Mouse (Mus musculus) adrenal gland, adult (tissue): Measurements from ENCODE around the gene Mpv17l.
"Not testable (repeated sequence)": the region's sequence is repeated elsewhere in the genome, so short reads cannot be mapped to it uniquely, and the experiment has no call there.

ENCODE experiments used
- DNase-seq, 2 experiments: peaks; one replicate each; pipeline ENCODE4 v3.0.0; 2022 to 2023; ENCODE audit warnings: low spot score in 1 of 2; ENCODE audit not compliant: inconsistent age in 2 of 2

Gene Mpv17l

GRCm38 (mm10) chr16:13927456-13928075 lies 24.6 kb downstream of the Mpv17l start:
- no peak for DNase-seq

- DNase-seq = peak; percentile 76 to 87
Measured at GRCm38 (mm10) chr16:13940139-13940846, 37.3 kb downstream of the Mpv17l start.

- DNase-seq = no peak
Measured at GRCm38 (mm10) chr16:13940847-13941395, 38.0 kb downstream of the Mpv17l start.

GRCm38 (mm10) chr16:13944178-13944577 lies 41.2 kb downstream of the Mpv17l start:
- DNase-seq = no peak

- DNase-seq = no peak
Measured at GRCm38 (mm10) chr16:13944752-13945151, 41.8 kb downstream of the Mpv17l start.

- no peak for DNase-seq
Measured at GRCm38 (mm10) chr16:13945153-13945552, 42.2 kb downstream of the Mpv17l start.

- no peak for DNase-seq
Measured at GRCm38 (mm10) chr16:13946306-13946705, 43.3 kb downstream of the Mpv17l start.

GRCm38 (mm10) chr16:13951245-13951644 lies 48.3 kb downstream of the Mpv17l start:
- no peak for DNase-seq

GRCm38 (mm10) chr16:13962053-13962452 lies 59.1 kb downstream of the Mpv17l start:
- no peak for DNase-seq

GRCm38 (mm10) chr16:13969096-13969495 lies 66.1 kb downstream of the Mpv17l start:
- DNase-seq = peak; percentile 13 to 64

GRCm38 (mm10) chr16:13972051-13972450 lies 69.1 kb downstream of the Mpv17l start:
- no peak for DNase-seq

- DNase-seq = not testable (repeated sequence)
Measured at GRCm38 (mm10) chr16:13976358-13976896, 73.5 kb downstream of the Mpv17l start.

- DNase-seq = not testable (repeated sequence)
Measured at GRCm38 (mm10) chr16:13977026-13977425, 74.1 kb downstream of the Mpv17l start.

- DNase-seq = not testable (repeated sequence)
Measured at GRCm38 (mm10) chr16:13981726-13982125, 78.8 kb downstream of the Mpv17l start.

- DNase-seq = no peak
Measured at GRCm38 (mm10) chr16:13983161-13983560, 80.2 kb downstream of the Mpv17l start.

GRCm38 (mm10) chr16:13986197-13986573 lies 83.2 kb downstream of the Mpv17l start:
- DNase-seq = no peak

GRCm38 (mm10) chr16:13986574-13987478 lies 83.9 kb downstream of the Mpv17l start, which contains the start of the genes 2900011O08Rik and Ifitm7:
Gene 2900011O08Rik (plus strand): TSS chr16:13986604.
Gene Ifitm7 (minus strand): TSS chr16:13986888.
- peak; percentile 10 to 56 for DNase-seq

- no peak for DNase-seq
Measured at GRCm38 (mm10) chr16:13992518-13993248, 89.7 kb downstream of the Mpv17l start.

- DNase-seq = no peak
Measured at GRCm38 (mm10) chr16:13994076-13994475, 91.1 kb downstream of the Mpv17l start.

- no peak for DNase-seq
Measured at GRCm38 (mm10) chr16:13994502-13994901, 91.5 kb downstream of the Mpv17l start.
